Mouse (Mus musculus) ovary, postnatal 10 days (tissue): ENCODE results near the gene Mapre3.
"Not testable (repeated sequence)": the region's sequence is repeated elsewhere in the genome, so short reads cannot be mapped to it uniquely, and the experiment has no call there.

ENCODE experiments used
- DNase-seq: peaks from one replicate; pipeline ENCODE4 v3.0.0; 2022; ENCODE audit warnings: low spot score

Gene Mapre3

DNA sequence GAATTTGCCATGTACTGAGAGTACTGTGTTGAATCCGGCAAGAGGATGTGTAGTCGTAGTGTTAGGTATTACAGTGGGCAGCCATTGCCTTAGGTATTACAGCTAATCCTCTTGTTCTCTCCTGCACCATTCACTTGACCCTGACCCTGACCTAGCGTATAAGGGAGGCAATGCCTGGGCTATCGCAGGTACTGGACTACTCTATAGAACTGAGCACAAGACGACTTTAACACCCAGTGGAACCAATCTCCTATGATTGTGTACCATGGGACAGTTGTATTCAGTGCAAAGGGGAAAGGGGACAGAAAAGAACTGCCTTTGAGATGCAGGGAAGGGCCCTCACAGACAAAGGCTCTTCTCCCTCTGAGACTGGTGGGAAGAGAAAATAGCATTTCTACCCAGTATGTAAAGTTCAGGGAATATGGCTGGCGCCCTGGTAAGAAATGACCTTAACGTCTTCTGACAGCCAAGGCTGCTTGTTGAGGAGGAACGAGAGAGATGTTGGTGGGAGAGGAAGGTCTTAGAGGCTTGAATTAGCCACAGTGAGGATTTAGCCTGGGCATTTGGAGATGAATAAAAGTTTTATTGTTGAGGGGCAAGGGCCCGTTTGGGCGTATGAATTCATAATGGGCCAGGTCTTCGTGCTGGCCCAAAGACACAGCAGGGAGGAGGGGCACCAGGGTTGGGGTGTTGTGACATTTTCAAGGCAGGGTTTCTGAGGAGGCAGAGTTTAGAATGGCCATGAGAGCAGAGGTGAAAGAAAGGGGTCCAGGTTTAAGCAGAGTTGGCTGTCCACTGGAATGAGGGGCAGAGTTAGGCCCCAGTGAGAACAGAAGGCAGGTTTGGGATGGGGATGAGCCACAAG lies 9.9 kb downstream of the Mapre3 start:
- DNase-seq = no peak

DNA sequence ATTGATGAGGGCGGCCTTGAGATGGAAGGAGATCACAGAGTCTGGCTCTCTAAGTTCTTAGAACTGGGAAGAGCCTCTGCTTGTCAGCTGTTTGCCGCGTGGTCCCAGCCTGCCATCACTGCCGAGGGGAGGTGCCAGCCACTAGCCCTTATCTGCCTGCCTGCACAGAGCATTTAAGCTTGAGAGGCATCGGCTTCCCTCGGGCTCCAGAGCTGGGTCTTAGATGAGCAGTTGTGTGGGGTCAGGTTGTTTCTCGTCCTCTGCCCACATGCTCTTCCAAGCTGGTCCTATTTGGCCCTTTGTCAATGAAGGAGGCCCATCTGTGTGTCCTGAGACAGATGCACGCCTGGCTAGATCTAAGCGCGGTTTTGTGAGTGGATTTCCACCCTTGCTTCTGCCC lies 10.7 kb downstream of the Mapre3 start:
- DNase-seq = no peak

DNA sequence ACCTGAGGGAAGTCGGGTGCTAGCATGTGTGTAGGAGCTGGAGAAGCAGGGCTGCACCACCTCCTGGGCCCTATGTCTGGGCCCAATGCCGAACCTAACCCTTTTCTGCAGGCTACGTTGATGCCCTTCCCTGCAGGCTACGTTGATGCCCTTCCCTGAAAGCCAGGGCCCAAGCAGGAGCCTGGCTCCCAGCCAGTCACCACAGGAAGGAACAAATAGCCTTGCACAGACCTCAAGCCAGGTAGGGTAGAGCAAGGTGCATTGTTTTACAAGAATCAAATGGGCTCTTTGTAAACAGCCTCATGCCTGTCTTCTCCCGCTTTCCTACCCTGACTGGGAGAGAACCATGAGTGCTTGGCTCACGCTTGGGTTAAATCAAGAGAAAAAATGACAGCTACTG lies 11.4 kb downstream of the Mapre3 start:
- DNase-seq = no peak

DNA sequence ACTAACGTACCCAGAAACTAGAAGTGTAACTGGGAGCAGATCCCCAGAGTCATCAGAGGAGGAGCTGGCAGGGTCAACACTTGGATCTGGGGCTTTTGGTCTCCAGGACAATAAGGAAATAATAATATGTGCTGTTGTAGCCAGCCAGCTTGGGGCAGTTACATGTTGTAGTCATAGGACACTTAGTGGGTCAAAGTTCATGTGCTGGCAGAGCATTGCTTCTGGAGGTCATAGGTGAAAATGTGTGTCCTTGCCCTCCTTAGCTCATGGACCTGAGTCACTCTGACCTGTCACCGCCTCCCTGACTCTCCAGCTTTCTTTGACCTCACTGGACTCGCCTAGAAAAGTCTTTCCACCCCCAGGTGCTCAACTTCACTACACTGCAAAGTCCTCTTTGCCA lies 19.0 kb downstream of the Mapre3 start:
- no peak for DNase-seq

DNA sequence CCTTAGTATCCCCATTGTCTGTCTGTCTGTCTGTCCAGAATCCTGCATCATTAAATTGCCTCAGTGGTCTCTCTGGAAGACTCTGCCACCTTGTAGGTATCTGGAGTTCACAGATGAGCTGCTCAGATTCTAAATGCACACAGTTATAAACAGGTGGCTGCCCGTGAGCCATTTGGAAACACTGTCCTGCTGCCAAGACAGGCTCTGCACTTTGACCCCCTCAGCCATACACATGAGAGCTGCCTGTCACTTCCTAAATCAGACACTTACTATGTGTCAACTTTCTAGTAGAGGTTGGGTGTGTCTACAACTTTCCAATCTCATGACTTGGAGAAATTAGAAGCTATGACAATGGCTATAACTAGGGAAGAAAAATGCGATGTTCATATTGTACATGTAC lies 25.3 kb downstream of the Mapre3 start:
- DNase-seq = no peak

DNA sequence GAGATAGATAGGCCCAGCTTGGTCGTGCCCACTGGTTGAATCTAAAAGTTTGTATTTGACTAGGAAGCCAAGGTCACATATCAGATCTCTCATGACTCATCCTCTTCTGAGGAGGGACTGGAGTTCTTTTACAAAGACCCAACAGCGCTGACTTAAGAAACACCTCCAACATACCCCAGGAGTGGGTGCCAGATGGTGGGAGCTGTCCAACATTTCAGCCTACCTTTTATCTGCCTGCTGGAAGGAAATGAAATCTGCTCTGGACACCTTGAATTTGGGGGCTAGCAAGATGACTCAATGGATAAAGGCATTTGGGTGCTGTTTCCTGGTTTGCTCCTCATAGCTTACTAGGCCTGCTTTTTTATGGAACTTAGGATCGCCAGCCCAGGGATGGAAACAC lies 27.5 kb downstream of the Mapre3 start:
- no peak for DNase-seq

DNA sequence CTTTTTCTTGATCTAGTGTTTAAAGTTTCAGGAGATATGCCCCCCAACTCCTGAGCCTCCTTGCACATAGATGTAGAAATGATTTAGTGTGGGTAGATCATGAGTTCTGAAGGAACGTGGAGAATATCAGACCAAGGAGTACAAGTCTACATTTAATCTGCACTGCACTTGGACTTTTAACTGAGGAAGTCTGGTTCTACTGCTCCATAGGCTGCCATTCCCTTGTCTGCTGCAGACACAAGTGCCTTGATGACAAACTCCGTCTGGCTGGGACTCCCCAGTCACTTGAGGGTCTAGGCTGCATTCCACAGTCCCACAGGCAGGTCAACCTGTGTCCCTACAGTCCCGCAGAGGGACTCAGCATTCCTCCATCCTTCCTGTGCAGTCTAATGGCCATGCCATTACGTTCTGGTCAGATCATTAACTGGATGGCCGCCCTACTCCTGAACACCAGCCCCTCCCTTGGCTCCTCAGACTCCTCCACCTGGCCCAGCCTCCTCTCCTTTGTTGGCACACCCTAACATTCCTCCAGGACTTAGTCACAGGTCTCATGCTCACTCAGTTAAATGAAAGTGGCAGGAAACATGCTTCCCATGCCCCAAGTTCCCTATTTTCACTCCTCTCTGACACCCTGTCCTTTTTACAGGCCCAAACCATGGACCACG lies 35.6 kb downstream of the Mapre3 start:
- DNase-seq = no peak

DNA sequence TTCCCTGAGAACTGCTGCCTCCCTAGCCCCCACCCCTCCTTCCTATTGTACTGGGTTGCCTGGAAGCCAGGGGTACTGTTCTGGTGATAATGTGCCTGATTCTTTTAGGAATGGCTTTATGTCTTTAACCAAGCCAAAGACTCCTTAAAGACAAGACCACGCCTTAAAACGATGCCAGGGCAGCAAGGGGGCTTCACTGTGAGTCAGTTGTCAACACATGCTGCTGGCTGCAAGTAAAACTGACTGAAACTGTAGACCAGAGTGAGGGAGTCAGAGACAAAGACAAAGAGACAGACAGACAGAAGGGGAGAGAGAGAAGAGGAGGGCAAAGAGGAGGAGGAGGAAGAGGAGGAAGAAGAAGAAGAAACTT lies 36.1 kb downstream of the Mapre3 start:
- no peak for DNase-seq

DNA sequence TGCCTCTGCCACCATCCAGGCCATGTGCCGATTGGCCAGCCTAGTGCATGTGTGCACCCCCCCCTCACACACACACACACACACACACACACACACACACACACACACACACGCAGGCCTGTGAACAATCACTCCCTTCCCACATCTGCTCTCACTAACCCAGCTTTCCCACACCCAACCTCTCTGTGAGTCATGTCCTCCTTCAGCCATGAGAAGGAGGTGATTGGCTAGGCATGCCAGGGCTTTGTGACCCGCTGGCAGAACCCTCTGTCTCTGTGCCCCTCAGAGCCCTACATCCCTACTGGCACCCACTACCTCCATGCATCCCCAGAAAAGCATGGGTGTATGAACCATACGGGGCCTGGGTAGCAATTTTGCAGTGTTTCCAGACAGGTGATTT lies 39.1 kb downstream of the Mapre3 start:
- DNase-seq = no peak

DNA sequence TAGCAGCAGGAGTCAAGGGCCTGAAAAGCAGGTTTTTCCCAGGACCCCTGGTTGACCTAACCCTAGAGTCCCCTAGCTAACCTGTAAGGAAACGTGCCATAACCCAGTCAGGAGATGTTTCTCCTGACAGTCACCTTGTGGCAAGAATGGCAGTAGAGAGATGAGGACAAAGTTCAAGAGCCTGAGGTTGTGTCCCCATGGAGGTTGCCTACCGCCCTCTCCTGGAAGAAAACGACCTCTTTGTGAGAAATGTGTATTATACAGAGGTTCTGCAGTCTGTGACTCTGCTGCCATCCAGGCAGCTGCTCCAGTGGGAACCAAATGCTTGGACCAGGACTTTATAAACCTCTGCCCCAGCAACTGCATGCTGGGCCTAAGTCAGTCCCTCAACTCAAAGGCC lies 41.2 kb downstream of the Mapre3 start:
- no peak for DNase-seq

DNA sequence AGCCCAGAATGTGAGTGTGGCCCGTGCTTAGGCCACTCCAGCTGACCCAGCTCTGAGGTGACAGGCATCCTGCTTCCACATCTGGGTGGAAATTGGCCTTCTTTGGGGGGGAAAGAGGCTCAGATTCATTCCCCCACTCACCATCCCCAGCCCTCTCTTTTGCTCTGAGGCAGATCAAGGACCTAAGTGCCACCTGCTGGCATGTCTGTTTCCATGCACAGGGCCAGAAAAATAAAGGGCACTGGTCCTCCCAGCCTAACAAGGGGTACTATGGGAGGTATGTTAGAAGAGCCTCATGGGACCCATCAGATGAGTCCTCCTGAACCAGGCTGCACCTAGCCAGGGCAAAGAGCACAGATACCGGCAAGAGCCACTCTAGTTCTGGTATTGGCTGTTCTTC lies 41.7 kb downstream of the Mapre3 start:
- DNase-seq = no peak

DNA sequence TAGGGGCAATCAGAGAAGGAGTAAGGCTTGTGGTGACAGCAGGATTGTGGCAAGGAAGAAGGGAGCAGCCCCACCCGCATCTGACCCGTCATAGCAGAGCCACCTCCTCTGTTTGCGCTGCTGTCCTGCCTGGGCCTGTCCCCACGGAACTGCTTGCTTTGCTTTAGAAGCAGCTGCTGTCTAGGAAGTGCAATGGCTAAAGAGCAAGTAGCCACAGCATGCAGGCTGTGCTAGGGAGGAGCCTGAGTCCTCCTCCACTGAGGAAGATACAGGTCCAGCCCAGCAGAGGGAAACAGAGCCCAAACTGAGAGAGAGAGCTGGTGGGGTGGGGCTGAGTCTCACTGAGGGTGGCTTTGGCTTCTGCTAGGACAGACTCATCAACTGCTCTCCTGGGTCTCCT lies 49.4 kb downstream of the Mapre3 start:
- no peak for DNase-seq

DNA sequence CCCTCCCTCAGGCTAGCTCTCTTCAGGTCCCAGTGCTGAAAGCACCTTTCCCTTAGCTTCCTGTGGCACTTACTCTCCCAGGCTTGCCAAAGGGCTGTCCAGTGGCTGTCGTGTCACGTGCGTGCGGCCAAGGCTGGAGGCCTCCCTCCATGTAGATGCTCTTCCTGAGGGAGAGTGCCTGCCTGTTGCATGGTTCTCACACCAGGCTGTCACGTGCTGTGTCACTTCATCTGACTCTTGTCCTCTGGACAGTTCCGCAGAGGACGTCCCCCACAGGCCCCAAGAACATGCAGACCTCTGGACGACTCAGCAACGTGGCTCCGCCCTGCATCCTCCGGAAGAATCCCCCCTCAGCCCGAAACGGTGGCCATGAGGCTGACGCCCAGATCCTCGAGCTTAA lies 49.9 kb downstream of the Mapre3 start:
- DNase-seq = no peak

DNA sequence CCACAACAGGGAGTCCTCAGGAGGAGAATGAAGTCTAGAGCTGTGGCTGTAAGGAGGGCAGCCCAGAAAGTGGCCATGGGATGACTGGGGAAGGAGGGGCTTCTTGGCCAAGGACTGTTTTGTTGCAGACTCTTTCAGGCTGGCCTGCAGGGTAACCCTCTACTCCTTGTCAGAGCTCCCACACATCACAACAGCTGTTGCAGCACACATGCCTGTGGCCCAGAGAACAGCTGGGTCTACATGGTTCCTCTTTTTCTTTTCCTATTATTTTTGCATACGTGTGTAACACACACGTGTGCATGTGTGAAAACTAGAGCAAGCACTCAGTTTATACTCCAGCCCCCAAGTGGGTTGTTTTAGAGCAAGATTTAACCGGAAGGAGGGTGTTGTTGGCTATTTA lies 52.4 kb downstream of the Mapre3 start:
- DNase-seq = no peak

DNA sequence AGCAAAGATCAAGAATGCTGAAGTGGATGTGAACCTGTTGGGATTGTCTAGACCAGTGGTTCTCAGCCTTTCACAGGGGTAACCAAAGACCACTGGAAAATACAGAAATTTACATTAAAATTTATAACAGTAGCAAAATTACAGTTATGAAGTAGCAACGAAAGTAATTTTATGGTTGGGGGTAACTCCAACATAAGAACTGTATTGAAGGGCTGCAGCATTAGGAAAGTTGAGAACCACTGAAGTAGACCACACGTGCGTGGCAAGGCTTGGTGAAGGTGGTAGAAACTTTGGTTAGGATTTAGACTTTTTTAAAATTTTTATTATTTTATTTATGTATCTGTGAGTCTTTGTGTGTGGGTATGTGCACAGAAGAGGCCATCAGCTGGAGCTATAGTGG lies 53.3 kb downstream of the Mapre3 start, which contains the start of gene Tmem214:
TSS of gene Tmem214 (plus strand) at position 301 of the 400 bp plus-strand sequence.
- no peak for DNase-seq

DNA sequence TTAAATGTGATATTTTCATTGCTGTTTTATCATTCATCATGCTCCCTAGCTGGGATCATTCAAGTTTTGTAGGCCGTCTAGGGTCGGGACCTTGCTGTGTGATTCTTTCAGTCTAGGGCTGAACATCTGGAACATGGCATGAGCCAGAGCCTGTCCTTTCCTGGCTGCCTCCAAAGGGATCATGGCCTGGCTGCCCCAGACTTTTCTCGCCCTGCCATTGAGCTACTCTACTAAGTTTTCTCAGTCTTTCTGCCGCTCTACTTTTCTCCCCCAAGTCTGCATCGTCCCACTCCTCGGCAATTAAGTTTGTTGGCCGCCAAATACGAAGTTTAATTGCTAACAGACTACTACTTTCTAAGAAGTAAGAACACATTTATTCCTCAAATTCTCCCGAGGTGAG lies 54.5 kb downstream of the Mapre3 start:
- no peak for DNase-seq

DNA sequence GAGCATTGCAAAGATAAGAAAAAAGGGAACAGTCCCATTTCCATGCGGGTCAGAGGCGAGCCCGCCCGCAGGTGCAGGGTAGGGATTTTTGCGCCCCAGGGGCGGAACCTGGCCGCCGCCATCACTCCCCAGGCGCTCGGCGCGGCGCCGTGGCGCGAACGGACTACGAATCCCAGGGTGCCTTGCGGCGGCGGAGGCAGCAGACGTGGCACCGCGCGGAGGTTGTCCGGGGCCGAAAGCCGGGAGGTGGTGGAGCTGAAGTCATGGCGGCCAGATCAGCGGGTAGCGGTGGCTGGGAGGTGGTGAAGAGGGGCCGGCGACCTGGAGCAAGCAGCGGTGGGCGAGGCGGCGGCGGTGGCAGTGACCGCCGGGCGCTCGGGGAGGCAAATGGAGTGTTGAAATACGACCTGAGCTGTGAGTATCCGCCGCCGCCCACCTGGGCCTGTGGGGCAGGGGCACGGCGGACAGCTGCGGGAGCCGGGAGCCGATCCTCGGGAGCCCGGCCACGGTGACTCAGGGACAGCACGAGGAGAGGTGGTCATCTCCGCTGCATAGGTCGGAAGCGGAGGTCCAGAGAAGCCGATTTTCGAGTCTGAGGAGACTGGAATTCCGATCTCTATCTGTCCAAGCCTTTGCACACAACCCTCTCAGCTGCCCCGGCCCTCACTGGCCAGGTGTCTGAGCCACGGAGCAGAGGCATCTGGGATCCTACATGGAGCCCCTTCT lies 55.1 kb downstream of the Mapre3 start:
- peak; percentile 87 for DNase-seq

DNA sequence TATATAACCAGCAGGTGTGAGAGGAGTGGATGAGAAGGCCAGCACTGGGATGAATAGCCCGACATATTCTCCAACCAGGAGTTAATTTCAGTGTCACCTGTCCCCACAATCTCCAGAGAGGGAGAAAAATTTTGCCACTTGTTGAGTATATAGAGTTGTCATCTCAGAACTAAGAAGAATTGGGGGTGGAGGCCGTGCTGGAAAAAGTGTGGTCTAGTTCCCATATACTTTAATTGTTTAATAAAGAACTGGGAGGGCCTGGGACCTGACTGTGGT lies 55.6 kb downstream of the Mapre3 start:
- DNase-seq = no peak

DNA sequence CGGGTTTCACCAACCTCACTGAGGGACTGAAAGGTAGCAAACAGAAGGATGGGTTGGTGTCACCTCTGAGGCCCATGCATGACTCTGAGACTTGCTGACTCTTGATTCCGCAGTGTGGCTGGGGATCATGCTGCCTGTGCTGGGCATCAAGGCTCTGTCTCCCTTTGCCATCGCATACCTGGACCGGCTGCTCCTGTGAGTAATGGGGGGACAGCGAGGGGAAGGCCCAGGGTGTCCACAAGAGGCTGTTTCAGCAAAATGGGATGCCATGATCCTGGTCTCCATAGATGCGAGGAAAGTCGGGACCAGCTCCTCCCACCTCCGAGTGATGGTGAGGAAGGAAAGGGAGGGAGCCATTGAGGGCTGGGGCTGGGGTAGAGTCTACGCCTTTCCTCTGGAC lies 58.1 kb downstream of the Mapre3 start:
- DNase-seq = no peak

DNA sequence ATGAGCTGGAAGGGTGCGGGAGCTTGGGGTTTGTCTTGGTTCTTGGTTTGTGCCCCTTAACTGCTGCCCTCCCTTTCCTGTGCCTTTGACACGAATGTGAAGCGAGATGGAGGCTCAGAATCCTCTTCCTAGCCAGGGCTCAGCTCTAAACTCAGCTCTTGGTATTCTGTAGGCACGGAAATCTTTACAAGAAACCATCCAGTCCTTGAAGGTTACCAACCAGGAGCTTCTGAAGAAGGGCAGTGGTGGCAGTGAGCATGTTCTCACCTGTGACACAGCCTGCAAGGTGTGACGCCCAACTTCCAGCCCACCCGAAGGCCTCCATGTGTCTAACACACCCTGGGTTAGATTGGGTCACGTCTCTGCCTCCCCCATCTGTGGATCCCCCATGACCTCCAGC lies 59.9 kb downstream of the Mapre3 start:
- DNase-seq = no peak

DNA sequence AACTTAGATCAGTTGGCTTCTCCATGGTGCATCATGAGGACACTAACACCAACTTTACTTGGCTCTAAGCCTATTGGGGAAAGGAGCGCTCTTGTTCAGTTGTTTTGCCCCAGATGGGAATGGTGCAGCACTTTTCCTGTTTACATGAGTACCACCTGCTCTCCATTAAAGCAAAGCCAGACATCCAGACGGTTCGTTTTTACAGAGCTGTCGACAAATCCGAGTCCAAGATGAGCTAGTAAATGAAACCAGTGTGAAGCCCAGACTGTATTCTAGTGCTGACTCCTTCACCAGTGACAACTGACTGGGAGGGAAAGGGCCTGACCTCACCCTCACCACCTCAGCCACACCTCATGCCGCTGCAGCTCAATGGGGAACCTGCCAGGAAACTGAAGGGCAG lies 64.2 kb downstream of the Mapre3 start:
- DNase-seq = no peak

DNA sequence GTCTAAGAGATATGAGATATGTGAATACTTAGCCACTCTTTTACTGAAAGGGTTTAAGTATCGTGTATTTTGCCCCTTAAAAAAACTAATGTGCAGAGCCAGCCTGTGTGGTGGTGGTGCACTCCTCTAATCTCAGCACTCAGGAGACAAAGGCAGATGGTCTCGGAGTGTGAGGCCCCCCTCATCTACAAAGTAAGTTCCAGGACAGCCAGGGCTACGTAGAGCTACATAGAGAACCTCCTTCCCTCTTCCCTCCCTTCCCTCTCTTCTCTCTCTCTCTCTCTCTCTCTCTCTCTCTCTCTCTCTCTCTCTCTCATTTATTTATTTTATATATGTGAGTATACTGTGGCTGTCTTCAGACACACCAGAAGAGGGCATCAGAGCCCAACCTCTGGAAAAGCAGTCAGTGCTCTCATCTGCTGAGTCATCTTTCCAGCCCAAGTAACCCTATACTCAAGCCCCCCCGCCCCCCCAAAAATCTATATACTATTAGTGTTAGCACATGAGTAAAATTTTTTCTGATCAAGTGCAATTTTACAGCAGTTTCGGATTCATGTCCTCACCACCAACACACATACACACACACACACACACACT lies 65.0 kb downstream of the Mapre3 start:
- DNase-seq = no peak

DNA sequence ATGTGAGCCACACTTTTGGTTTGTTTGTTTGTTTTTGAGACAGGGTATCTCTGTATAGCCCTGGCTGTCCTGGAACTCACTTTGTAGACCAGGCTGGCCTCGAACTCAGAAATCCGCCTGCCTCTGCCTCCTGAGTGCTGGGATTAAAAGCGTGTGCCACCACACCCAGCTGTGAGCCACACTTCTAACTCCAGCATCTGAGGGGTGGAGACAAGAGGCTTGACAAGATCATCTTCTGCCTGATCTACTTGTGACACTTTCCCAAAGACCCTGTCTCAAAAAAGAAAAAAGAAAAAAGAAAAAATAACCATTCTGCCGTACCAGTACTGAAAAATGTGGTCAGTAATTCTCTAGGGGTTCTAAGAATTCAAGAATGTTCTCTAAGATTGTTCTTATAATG lies 67.4 kb downstream of the Mapre3 start:
- not testable (repeated sequence) for DNase-seq
